Mouse (Mus musculus) spleen, adult 2 months (tissue): ENCODE data around the gene Plxna1.

ENCODE experiments used
- CTCF ChIP-seq: fragments of 200-500 bp; IDR thresholded peaks from 2 replicates; pipeline ENCODE4 v1.5.1; 2011; ENCODE audit warnings: mild to moderate bottlenecking, inconsistent platforms; ENCODE audit not compliant: insufficient read depth, insufficient read length, insufficient replicate concordance; ENCODE audit errors: extremely low read depth
- POLR2A ChIP-seq: fragments of 200-500 bp; IDR thresholded peaks from 2 replicates; pipeline ENCODE4 v1.6.1; 2011; ENCODE audit warnings: low read depth, low read length, inconsistent platforms

- no peak for TF ChIP-seq POLR2A
- TF ChIP-seq CTCF = no peak
These were observed 1.6 kb downstream of the Plxna1 start for GRCm38 (mm10) chr6:89360709-89361417.
